Mouse (Mus musculus): ENCODE results near the gene Il22ra1. TPM values are rescaled to one million over a fixed set of nuclear protein-coding genes. Genes with fewer than 3 reads are reported as not detected.
"Not testable (repeated sequence)": the region's sequence is repeated elsewhere in the genome, so short reads cannot be mapped to it uniquely, and the experiment has no call there.

The Il22ra1 gene
- polyA plus RNA-seq, 1 experiment: not detected

DNA sequence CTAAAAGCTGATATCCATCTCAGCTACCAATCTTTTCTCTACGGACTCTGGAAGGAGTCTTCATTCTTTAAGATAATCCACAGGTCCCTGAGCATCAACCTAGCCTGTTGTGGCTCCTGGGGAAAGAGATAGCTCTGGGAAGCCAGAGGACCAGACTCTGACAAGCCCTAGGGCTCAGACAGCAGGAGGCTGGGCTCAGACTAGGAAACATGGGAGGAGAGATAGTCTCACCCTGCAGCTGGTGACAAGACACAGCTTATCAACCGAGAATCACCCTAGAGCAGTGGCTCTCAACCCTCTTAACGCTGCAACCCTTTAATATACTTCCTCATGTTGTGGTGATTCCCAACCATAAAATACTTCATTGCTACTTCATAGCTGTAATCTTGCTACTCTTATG lies 17.6 kb upstream of the Il22ra1 start:
- Histone ChIP-seq H3K27ac (replicated peaks; ENCODE audit: low read depth, low read length) (no peak overlapping the region), H3K4me1 (ENCODE audit: control insufficient read depth, insufficient read depth, insufficient read length, low read length) (no peaks in the 10 kb centered on the region), H3K4me3 (ENCODE audit: insufficient read depth, low read depth, low read length) (no peak overlapping the region)

DNA sequence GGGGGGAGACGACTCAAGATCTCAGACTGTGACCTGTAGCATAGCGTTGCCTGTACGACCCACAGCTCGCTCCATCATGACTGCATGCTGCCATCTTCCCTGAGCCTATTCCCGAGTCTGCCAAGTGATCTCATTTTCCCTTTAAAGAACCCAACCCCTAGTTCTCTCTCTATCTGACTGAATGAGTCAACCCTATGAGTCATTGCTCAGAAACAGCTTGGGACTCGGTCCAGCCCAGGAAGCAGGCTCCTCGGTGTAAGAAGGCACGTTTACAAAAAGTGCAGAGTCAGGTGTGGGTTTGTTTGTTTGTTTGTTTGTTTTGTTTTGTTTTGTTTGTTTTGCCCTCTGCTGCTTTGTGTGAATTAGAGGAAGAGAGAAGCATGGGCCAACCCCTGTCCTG lies 13.2 kb upstream of the Il22ra1 start:
- Histone ChIP-seq H3K4me3 (ENCODE audit: insufficient read depth, low read depth, low read length) (no peak overlapping the region), H3K4me1 (ENCODE audit: control insufficient read depth, insufficient read depth, insufficient read length, low read length) (no peaks in the 10 kb centered on the region), H3K27ac (replicated peaks; ENCODE audit: low read depth, low read length) (no peak overlapping the region)

DNA sequence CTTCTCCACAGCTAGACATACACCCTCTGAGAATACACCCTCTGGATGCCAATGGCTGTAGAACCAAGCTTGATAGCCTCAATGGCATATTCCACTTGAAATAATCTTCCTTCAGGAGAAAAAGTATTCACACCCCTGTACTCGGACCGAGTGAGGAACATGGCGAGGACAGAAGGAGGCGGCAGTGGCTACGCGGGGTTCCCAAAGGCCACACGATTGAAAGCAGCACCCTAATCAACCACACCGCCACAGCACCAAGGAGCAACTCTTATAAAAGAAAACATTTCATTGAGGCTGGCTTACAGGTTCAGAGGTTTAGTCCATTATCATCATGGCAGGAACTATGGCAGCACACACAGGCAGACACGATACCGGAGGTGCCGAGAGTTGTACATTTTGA lies 11.5 kb upstream of the Il22ra1 start:
- H3K27ac ChIP-seq (replicated peaks; ENCODE audit: low read depth, low read length); H3K4me1 ChIP-seq (ENCODE audit: control insufficient read depth, insufficient read depth, insufficient read length, low read length); H3K4me3 ChIP-seq (ENCODE audit: insufficient read depth, low read depth, low read length): not testable (repeated sequence)

DNA sequence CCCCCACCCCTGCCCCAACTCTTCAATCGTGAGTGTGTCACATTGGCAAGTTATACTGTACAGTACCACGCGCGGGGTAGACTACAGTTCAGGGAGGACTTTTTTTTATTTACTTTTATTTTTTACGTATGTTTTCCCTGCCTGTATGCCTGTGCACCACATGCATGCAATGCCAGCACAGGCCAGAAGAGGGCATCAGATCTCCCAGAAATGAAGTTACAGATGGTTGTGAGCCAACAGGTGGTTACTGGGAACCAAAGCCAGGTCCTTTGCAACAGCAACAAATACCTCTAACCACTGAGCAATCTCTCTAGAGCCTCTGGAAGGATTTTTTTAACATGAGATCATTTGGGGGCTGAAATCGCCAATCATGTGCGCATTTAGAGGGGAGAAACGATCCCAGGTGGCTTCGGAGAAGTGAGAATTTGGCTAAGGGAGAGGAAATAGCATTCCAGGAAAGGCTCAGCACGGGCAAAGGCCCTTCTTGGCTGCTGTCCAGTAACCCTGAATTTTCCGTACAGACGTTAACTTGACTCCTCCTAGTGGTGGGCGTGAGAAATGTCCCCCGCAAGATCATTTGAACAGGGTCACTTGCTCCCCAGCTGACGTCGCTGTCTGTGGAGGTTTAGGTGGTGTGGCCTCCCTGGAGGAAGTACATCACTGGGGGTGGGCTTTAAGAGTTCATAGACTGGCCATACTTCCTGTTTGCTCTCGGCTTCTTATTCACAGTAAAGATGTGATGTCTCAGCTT lies 5.3 kb upstream of the Il22ra1 start:
- Histone ChIP-seq H3K4me3 (ENCODE audit: insufficient read depth, low read depth, low read length) (no peak overlapping the region), H3K4me1 (ENCODE audit: control insufficient read depth, insufficient read depth, insufficient read length, low read length) (no peaks in the 10 kb centered on the region), H3K27ac (replicated peaks; ENCODE audit: low read depth, low read length) (no peak overlapping the region)

DNA sequence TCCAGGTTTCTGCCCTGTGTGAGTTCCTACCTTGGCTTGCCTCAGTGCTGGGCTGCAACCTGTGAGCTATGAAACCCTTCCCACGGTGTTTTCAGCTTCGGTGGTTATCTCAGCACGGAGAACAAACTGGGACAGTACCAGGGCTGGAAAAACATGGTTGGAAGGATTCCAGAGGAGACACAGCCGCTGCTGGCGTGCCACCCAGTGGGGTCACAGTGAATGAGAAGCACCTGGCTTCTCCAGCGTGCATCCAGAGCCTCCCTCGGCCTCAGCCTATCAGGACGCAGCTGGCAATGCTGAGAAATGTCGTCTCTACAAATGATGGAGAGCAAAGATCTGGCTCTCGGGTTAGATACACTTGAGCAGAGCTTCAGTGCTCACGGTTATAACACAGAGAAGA lies 1.6 kb upstream of the Il22ra1 start:
- no peak overlapping the region for H3K27ac ChIP-seq (replicated peaks; ENCODE audit: low read depth, low read length)
- H3K4me1 ChIP-seq (ENCODE audit: control insufficient read depth, insufficient read depth, insufficient read length, low read length): no peaks in the 10 kb centered on the region

DNA sequence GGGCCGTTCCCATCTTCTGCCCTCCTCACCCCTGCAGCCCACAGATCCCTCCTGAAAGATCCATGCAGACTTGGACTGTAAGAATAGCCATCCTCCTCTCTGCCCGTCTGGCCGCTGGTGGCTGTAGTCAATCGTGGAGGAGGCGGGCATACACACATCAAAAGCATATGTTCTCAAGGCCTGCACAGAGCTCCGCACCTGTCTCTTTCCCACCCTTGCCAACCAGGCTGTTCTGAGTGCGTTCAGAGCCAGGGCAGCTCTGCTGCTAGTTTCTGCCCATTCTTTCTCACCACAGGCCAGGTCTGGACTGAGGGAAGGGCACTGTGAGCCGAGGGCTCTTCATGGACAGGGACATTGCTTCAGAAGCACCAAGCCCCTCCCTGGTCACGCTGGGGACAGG lies 2.2 kb downstream of the Il22ra1 start:
- Histone ChIP-seq H3K27ac (replicated peaks; ENCODE audit: low read depth, low read length) (no peak overlapping the region), H3K4me1 (ENCODE audit: control insufficient read depth, insufficient read depth, insufficient read length, low read length) (no peaks in the 10 kb centered on the region), H3K4me3 (ENCODE audit: insufficient read depth, low read depth, low read length) (no peak overlapping the region)

More for the DNA sequence above, 1.6 kb upstream of the Il22ra1 start:
- H3K4me3 ChIP-seq (ENCODE audit: insufficient read depth, low read depth, low read length): no peak overlapping the region

DNA sequence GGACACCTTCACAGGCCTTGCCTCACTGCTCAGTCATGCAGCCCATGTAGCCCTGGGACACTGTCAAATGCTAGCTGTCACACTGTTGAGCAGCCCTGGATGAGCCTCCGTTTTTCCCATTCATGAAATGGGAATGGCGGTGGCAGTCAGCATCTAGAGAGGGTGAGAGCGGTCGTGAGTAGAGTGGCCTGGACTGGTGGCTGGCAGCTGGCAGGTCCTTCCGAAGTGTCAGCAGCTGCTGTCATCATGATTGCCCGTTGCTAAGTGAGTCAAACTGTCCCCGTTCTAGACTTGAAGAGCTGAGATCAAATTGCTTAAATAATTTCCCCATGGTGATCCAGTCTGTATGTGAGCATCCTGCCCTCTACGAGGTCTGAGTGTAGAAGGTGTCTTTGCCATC lies 3.0 kb downstream of the Il22ra1 start:
- H3K4me3 ChIP-seq (ENCODE audit: insufficient read depth, low read depth, low read length): no peak overlapping the region
- H3K27ac ChIP-seq (replicated peaks; ENCODE audit: low read depth, low read length): no peak overlapping the region
- H3K4me1 ChIP-seq (ENCODE audit: control insufficient read depth, insufficient read depth, insufficient read length, low read length): no peaks in the 10 kb centered on the region

DNA sequence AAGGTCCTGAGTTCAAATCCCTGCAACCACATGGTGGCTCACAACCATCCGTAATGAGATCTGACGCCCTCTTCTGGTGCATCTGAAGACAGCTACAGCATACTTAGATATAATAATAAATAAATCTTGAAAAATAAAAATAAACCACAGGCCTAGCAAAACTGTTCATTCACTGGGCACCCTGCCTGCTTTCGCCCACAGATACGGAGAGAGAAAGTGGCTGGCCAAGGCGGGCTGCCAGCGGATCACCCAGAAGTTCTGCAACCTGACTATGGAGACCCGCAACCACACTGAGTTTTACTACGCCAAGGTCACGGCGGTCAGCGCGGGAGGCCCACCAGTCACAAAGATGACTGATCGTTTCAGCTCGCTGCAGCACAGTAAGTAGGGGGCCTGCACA lies 5.9 kb downstream of the Il22ra1 start:
- Histone ChIP-seq H3K27ac (replicated peaks; ENCODE audit: low read depth, low read length) (no peak overlapping the region), H3K4me3 (ENCODE audit: insufficient read depth, low read depth, low read length) (no peak overlapping the region), H3K4me1 (ENCODE audit: control insufficient read depth, insufficient read depth, insufficient read length, low read length) (no peaks in the 10 kb centered on the region)

DNA sequence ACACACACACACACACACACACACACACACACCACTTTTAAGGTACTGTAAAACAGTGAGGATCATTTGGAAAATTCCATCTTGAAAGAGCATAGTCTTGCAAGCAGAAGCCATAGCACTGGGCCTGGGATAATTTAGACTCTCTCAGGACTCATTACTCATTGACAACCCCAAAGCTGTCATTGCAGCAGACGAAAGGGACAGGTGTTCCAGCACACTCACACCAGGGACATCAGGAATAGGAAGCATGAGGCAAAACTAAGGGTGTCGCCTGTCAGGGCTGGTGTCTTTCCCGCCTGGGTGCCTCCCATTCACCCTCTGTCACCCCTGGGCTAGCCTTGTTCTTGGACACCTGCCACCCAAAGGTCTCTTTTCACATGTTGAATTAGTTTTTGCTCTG lies 8.9 kb downstream of the Il22ra1 start:
- Histone ChIP-seq H3K27ac (replicated peaks; ENCODE audit: low read depth, low read length) (no peak overlapping the region), H3K4me1 (ENCODE audit: control insufficient read depth, insufficient read depth, insufficient read length, low read length) (no peaks in the 10 kb centered on the region), H3K4me3 (ENCODE audit: insufficient read depth, low read depth, low read length) (no peak overlapping the region)

DNA sequence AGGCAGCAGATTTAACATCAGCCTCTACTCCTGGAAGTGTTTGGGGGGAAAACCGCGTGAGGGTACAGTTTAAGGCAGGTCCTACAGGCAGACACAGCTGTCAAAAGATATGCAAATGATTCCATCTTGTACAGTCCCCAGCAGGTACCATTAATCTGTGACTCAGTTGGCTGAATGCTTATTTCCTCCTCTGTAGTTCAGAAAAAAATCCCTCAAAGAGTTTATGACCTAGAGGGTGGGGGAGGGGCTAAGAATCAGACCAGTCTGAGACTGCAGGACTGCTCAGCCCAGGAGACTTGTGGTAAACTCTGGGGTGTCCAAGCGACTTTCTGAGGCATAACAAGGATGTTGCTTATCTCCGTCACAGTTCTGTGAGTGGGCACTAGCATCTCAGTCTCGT lies 10.3 kb downstream of the Il22ra1 start:
- Histone ChIP-seq H3K4me1 (ENCODE audit: control insufficient read depth, insufficient read depth, insufficient read length, low read length) (no peaks in the 10 kb centered on the region), H3K27ac (replicated peaks; ENCODE audit: low read depth, low read length) (no peak overlapping the region), H3K4me3 (ENCODE audit: insufficient read depth, low read depth, low read length) (no peak overlapping the region)

DNA sequence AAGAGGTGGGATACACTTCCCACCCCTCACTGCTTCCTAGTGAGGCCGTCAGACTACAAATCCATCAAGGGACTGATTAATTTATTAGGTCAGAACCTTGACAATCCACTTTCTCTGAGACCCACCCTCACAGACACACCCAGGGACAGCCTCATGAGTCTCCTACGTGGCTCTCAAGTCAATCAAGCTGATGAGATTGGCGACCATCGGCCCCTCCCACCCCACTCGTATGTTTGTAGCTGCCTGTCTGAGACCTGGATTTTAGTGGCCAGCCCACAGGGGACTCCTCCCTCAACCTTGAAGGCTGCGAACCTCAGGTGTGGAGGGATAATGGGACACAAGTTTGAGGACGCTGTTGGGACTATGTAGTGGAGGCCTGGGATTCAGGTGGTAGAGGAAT lies 11.2 kb downstream of the Il22ra1 start:
- no peak overlapping the region for H3K27ac ChIP-seq (replicated peaks; ENCODE audit: low read depth, low read length)
- no peak overlapping the region for H3K4me3 ChIP-seq (ENCODE audit: insufficient read depth, low read depth, low read length)
- no peaks in the 10 kb centered on the region for H3K4me1 ChIP-seq (ENCODE audit: control insufficient read depth, insufficient read depth, insufficient read length, low read length)

DNA sequence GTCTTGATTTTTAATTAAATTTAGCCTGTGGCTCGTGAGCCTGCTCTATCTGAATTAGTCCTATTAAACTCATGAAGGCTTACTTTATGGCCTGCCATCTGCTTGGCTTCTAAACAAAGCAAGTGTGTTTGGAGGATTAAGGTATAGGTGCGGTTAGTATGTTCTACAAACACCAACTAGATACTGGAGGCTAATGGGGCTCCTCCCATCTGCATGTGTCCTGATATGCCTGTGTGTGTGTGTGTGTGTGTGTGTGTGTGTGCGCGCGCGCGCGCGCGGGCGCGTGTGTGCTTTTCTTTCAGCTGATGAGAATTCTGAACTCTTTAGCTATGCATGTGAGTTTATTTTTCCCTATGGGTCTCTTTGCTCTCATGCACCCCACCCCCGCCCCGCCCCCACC lies 11.7 kb downstream of the Il22ra1 start:
- H3K4me3 ChIP-seq (ENCODE audit: insufficient read depth, low read depth, low read length): no peak overlapping the region
- H3K27ac ChIP-seq (replicated peaks; ENCODE audit: low read depth, low read length): no peak overlapping the region
- no peaks in the 10 kb centered on the region for H3K4me1 ChIP-seq (ENCODE audit: control insufficient read depth, insufficient read depth, insufficient read length, low read length)

DNA sequence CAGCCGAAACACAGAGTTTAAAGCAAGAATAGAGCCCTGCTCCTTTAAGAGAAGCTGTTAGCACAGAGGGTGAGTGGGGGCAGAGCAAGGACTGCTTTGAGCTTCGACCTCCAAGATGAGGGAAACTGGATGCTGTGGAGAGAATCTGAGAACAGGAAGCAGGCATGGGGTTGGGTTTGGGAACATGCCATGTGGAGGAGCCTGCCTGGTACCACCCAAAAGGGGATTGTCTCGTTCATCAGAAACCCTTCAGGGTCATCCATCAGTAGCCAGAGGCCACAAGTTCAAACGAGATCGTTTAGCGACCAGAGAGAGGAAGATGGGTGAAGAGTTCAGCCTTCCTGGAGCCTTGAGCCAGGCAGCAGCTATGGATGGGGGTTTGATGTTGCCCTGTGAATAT lies 15.5 kb downstream of the Il22ra1 start:
- Histone ChIP-seq H3K4me3 (ENCODE audit: insufficient read depth, low read depth, low read length) (no peak overlapping the region), H3K27ac (replicated peaks; ENCODE audit: low read depth, low read length) (no peak overlapping the region), H3K4me1 (ENCODE audit: control insufficient read depth, insufficient read depth, insufficient read length, low read length) (no peaks in the 10 kb centered on the region)

DNA sequence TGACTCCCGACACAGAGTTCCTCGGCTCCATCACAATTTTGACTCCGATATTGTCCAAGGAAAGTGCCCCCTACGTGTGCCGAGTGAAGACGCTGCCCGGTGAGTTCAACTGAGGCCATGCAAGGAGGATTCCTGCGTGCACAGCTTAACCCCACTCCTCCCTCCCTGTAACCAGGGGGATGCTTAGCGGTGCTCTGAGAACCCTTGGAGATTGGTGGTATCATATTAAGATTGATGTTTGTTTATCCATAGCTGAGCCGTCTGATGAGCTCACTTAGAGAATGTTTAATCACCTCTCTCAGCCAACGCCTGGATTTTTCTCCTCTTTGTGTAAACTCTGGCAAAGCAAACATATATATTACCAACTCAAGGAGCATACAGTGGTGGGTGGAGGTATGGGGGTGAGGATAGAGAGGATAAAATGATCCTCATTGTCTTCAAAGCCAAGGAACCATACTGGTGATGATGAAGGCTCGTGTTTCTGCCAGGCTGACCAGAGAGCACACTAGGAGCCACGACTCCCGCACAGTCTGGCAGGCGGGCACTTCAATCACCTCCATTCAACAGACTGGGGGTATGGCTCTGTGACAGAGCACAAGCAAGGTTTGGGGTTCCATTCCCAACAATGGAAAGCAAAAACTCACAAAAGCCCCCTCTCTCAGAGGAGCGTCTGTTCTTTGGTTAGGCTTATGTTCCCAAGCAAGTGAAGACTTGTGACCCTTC lies 16.9 kb downstream of the Il22ra1 start:
- H3K4me3 ChIP-seq (ENCODE audit: insufficient read depth, low read depth, low read length): no peak overlapping the region
- no peaks in the 10 kb centered on the region for H3K4me1 ChIP-seq (ENCODE audit: control insufficient read depth, insufficient read depth, insufficient read length, low read length)
- no peak overlapping the region for H3K27ac ChIP-seq (replicated peaks; ENCODE audit: low read depth, low read length)

DNA sequence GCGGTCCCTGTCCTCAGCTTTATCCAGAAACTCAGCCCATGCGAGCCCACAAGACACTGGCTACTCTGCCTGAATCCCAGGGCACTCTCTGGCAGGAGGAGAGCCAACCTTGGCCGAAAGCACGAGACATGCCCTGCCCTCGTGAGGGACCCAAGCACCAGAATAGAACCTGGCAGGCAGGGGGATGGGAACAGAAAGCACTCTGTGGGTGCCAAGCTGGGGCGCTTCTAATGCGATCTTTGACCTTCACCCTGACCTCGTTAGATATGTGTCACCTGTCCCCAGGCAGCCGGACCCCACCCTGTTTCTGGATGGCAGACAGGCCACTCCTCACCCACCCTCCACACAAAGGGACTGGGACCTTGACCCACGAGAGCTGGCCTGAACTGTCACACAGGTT lies 17.6 kb downstream of the Il22ra1 start:
- Histone ChIP-seq H3K27ac (replicated peaks; ENCODE audit: low read depth, low read length) (no peak overlapping the region), H3K4me3 (ENCODE audit: insufficient read depth, low read depth, low read length) (no peak overlapping the region), H3K4me1 (ENCODE audit: control insufficient read depth, insufficient read depth, insufficient read length, low read length) (no peaks in the 10 kb centered on the region)

DNA sequence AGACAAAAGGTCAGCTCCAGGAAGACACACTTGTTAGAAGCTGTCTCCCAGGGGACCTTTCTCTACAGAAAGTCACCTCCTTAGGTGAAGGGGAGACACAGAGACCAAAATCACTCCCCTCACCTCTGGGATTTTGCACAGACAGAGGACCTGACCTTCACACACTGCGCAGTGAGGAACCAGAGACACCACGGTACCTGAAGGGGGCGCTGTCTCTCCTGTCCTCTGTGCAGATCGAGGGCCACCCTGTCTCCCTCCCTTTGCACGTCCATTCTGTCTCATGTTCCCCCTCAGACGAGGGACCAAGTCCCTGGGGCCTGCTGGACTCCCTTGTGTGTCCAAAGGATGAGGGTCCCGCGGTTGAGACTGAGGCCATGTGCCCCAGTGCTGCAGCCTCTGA lies 22.9 kb downstream of the Il22ra1 start:
- Histone ChIP-seq H3K4me1 (ENCODE audit: control insufficient read depth, insufficient read depth, insufficient read length, low read length) (no peaks in the 10 kb centered on the region), H3K27ac (replicated peaks; ENCODE audit: low read depth, low read length) (no peak overlapping the region), H3K4me3 (ENCODE audit: insufficient read depth, low read depth, low read length) (no peak overlapping the region)

Data from brown adipose tissue, adult 24 weeks (tissue).